Mouse (Mus musculus) stomach, postnatal 0 days (tissue): ENCODE results near the gene Herc1.

Source experiments
- CTCF ChIP-seq: IDR thresholded peaks from 2 replicates; pipeline ENCODE4 v1.5.1; 2016; ENCODE audit warnings: antibody characterized with exemption, low read depth, mild to moderate bottlenecking, moderate library complexity
- EP300 ChIP-seq: optimal IDR thresholded peaks from 2 replicates; pipeline ENCODE3; 2016; ENCODE audit warnings: antibody characterized with exemption

- TF ChIP-seq EP300 (no peak), CTCF (no peak)
Measured at GRCm38 (mm10) chr9:66488786-66489185, 138.5 kb downstream of the Herc1 start.
